Mouse (Mus musculus) limb, embryonic 10.5 days (tissue): ENCODE results near the gene Phldb1. TPM values are rescaled to one million over a fixed set of nuclear protein-coding genes. Genes with fewer than 3 reads are reported as not detected.
"Not testable (repeated sequence)": the region's sequence is repeated elsewhere in the genome, so short reads cannot be mapped to it uniquely, and the experiment has no call there.

Experiments used
- DNase-seq: peaks from one replicate; pipeline ENCODE4 v3.0.0-alpha.2; 2017; ENCODE audit warnings: low spot score
- H3K27ac ChIP-seq: fragments of 300-500 bp; sonication (generic); 2 replicates; pipeline ENCODE4 v1.5.1; 2016; ENCODE audit warnings: mild to moderate bottlenecking
- H3K27me3 ChIP-seq: fragments of 300-500 bp; sonication (generic); 2 replicates; pipeline ENCODE4 v1.6.1; 2016; ENCODE audit warnings: low read depth, mild to moderate bottlenecking; ENCODE audit not compliant: poor library complexity, severe bottlenecking
- H3K36me3 ChIP-seq: fragments of 300-500 bp; sonication (generic); 2 replicates; pipeline ENCODE4 v1.6.1; 2016; ENCODE audit warnings: mild to moderate bottlenecking, moderate library complexity
- H3K4me1 ChIP-seq: fragments of 300-500 bp; sonication (generic); 2 replicates; pipeline ENCODE4 v1.6.1; 2016
- H3K4me3 ChIP-seq: fragments of 300-500 bp; sonication (generic); 2 replicates; pipeline ENCODE4 v1.5.1; 2016; ENCODE audit warnings: mild to moderate bottlenecking, moderate library complexity
- H3K9me3 ChIP-seq: fragments of 300-500 bp; sonication (generic); replicated peaks from 2 replicates; pipeline ENCODE4 v1.6.1; 2016; ENCODE audit warnings: mild to moderate bottlenecking
- WGBS: fragments of 180-500 bp; shearing (Covaris S2); methylation state at CpG from one replicate; pipeline ENCODE4 v1.1.7; 2016; 5-methylcytosine and 5-hydroxymethylcytosine counted together
- polyA plus RNA-seq: library from polyadenylated mRNA; unstranded; fragments of >200 nt; fragmentation: Nextera tagmentation; extraction: Ambion mirVana; gene quantifications from 2 replicates; pipeline ENCODE4 v1.2.1, GENCODE M21; 2016

The Phldb1 gene
- polyA plus RNA-seq, 1 experiment from 2014 or later: 55.9 TPM

DNA sequence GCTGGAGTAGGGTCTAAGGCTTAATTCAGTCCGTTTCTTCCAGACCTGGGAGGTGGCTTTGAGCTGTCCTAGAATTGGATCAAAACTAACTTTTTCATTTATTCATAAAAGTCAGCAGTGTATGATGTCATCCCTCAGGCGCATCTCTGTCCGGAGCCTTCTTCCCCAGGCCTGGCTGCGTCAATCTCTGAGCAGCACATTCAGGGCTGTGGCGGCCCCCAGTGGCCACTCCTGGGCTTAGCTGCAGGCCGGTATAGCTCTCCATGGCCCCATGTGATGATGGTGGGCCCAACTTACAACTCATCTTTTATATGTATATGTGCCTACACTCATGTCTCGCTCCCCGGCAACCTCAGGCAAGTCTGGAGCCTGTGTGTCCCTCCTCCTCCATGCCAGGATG, 83.0 kb downstream of the Phldb1 start:
- no peaks in the 10 kb centered on the region for H3K36me3 ChIP-seq
- H3K4me1 ChIP-seq: peaks cover 14% of the 10 kb centered on the region
- no peak overlapping the region for H3K4me3 ChIP-seq
- no peak overlapping the region for H3K27ac ChIP-seq
- H3K27me3 ChIP-seq: 0 out of 2 replicates have a peak, but pooled peaks cover 3% of the 10 kb centered on the region
- H3K9me3 ChIP-seq: no peaks in the 10 kb centered on the region
- peak; percentile 66 for DNase-seq
- WGBS: 18% methylated on average over 8 of the region's 8 CpGs

GRCm38 (mm10) chr9:44648881-44649281, 86.1 kb downstream of the Phldb1 start:
- H3K36me3 ChIP-seq: no peaks in the 10 kb centered on the region
- 81% methylated on average over 7 of the region's 7 CpGs for WGBS
- 0 out of 2 replicates have a peak, but pooled peaks cover 3% of the 10 kb centered on the region for H3K27me3 ChIP-seq
- H3K27ac ChIP-seq: no peak overlapping the region
- H3K9me3 ChIP-seq: no peaks in the 10 kb centered on the region
- no peak overlapping the region for H3K4me3 ChIP-seq
- H3K4me1 ChIP-seq: peaks cover 14% of the 10 kb centered on the region; the same call in 1 of the 2 replicates
- no peak for DNase-seq

GRCm38 (mm10) chr9:44647656-44648055, 87.3 kb downstream of the Phldb1 start:
- no peak overlapping the region for H3K4me3 ChIP-seq
- H3K27ac ChIP-seq: no peak overlapping the region
- 0 out of 2 replicates have a peak, but pooled peaks cover 2% of the 10 kb centered on the region for H3K9me3 ChIP-seq
- DNase-seq: no peak
- H3K36me3 ChIP-seq: no peaks in the 10 kb centered on the region
- H3K4me1 ChIP-seq: peaks cover 14% of the 10 kb centered on the region; the same call in 1 of the 2 replicates
- WGBS: 84% methylated on average over 4 of the region's 4 CpGs
- 0 out of 2 replicates have a peak, but pooled peaks cover 3% of the 10 kb centered on the region for H3K27me3 ChIP-seq

- H3K27ac ChIP-seq: no peak overlapping the region
- DNase-seq: no peak
- H3K4me3 ChIP-seq: no peak overlapping the region
- 93% methylated on average over 8 of the region's 8 CpGs for WGBS
- H3K4me1 ChIP-seq: peaks cover 14% of the 10 kb centered on the region; the same call in 1 of the 2 replicates
- H3K9me3 ChIP-seq: 0 out of 2 replicates have a peak, but pooled peaks cover 2% of the 10 kb centered on the region
- H3K27me3 ChIP-seq: 0 out of 2 replicates have a peak, but pooled peaks cover 3% of the 10 kb centered on the region
- H3K36me3 ChIP-seq: no peaks in the 10 kb centered on the region
Observed at GRCm38 (mm10) chr9:44647026-44647425, 88.0 kb downstream of the Phldb1 start.

DNA sequence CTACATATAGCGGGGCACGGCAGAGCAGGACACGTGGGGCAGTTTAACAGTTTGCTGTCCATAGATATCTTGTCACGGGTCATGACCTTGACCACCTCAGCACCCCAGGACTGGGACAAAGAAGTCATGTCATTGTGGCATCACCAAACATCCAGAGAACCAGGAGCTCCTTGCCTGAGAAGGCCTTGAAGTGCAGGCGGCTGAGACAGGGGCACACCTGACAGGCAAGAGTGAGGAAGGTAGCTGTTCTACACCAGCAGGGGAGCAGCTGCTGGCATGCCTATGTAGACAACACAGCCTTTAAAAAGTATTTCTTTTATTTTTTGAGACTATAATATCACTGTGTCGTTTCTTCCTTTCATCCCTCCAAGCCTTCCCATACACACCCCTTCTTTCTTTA, 88.6 kb downstream of the Phldb1 start:
- Histone ChIP-seq H3K27me3 (0 out of 2 replicates have a peak, but pooled peaks cover 3% of the 10 kb centered on the region), H3K4me1 (peaks cover 14% of the 10 kb centered on the region; the same call in 1 of the 2 replicates), H3K27ac (no peak overlapping the region), H3K36me3 (no peaks in the 10 kb centered on the region), H3K4me3 (no peak overlapping the region), H3K9me3 (0 out of 2 replicates have a peak, but pooled peaks cover 2% of the 10 kb centered on the region)
- 89% methylated on average over 6 of the region's 6 CpGs for WGBS
- DNase-seq: no peak

- peaks cover under 1% of the 10 kb centered on the region for H3K36me3 ChIP-seq
- 67% methylated on average over 15 of the region's 15 CpGs for WGBS
Observed at GRCm38 (mm10) chr9:44645924-44646323, 89.1 kb downstream of the Phldb1 start.

GRCm38 (mm10) chr9:44645481-44645880, 89.5 kb downstream of the Phldb1 start:
- H3K27me3 ChIP-seq: 0 out of 2 replicates have a peak, but pooled peaks cover 3% of the 10 kb centered on the region
- H3K27ac ChIP-seq: no peak overlapping the region
- peaks cover 5% of the 10 kb centered on the region for H3K36me3 ChIP-seq
- DNase-seq: no peak
- peaks cover 14% of the 10 kb centered on the region; the same call in 1 of the 2 replicates for H3K4me1 ChIP-seq
- 0 out of 2 replicates have a peak, but pooled peaks cover 2% of the 10 kb centered on the region for H3K9me3 ChIP-seq
- WGBS: 86% methylated on average over 5 of the region's 5 CpGs
- H3K4me3 ChIP-seq: no peak overlapping the region

More at GRCm38 (mm10) chr9:44645924-44646323, 89.1 kb downstream of the Phldb1 start:
- Histone ChIP-seq H3K9me3 (0 out of 2 replicates have a peak, but pooled peaks cover 2% of the 10 kb centered on the region), H3K4me1 (peaks cover 14% of the 10 kb centered on the region; the same call in 1 of the 2 replicates), H3K27ac (no peak overlapping the region), H3K4me3 (no peak overlapping the region), H3K27me3 (0 out of 2 replicates have a peak, but pooled peaks cover 3% of the 10 kb centered on the region)
- no peak for DNase-seq

GRCm38 (mm10) chr9:44644186-44644585, 90.8 kb downstream of the Phldb1 start:
- 86% methylated on average over 2 of the region's 2 CpGs for WGBS
- DNase-seq: no peak
- H3K4me1 ChIP-seq: peaks cover 12% of the 10 kb centered on the region; the same call in 1 of the 2 replicates

GRCm38 (mm10) chr9:44643103-44643502, 91.9 kb downstream of the Phldb1 start:
- Histone ChIP-seq H3K27me3 (no peaks in the 10 kb centered on the region), H3K27ac (no peak overlapping the region), H3K36me3 (peaks cover 28% of the 10 kb centered on the region), H3K9me3 (0 out of 2 replicates have a peak, but pooled peaks cover 2% of the 10 kb centered on the region), H3K4me3 (no peak overlapping the region), H3K4me1 (0 out of 2 replicates have a peak, but pooled peaks cover 7% of the 10 kb centered on the region)
- WGBS: 97% methylated on average over 7 of the region's 7 CpGs
- no peak for DNase-seq

More at GRCm38 (mm10) chr9:44644186-44644585, 90.8 kb downstream of the Phldb1 start:
- no peak overlapping the region for H3K27ac ChIP-seq
- H3K36me3 ChIP-seq: peaks cover 18% of the 10 kb centered on the region
- H3K9me3 ChIP-seq: 0 out of 2 replicates have a peak, but pooled peaks cover 2% of the 10 kb centered on the region
- 0 out of 2 replicates have a peak, but pooled peaks cover under 1% of the 10 kb centered on the region for H3K27me3 ChIP-seq
- H3K4me3 ChIP-seq: no peak overlapping the region

DNA sequence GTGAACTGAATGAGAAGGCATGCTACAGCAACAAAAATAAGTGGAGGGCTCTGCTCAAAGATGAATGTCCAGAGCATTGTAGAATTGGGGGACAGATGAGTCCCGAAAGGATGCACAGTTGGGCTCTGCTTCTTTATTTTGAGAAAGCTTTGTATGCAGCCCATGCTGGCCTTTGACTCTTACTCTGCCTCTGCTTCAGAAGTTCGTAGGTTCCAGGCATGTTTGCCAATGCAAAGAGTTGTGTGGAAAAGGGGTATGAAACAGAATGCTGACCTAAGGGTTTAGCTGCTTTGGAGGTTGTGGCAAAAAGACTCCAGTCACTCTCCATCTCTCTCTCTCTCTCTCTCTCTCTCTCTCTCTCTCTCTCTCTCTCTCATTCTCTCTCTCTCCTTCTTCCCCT, 93.4 kb downstream of the Phldb1 start:
- Histone ChIP-seq H3K27ac (no peak overlapping the region), H3K4me3 (no peak overlapping the region), H3K36me3 (peaks cover 42% of the 10 kb centered on the region), H3K9me3 (0 out of 2 replicates have a peak, but pooled peaks cover 2% of the 10 kb centered on the region), H3K27me3 (no peaks in the 10 kb centered on the region), H3K4me1 (0 out of 2 replicates have a peak, but pooled peaks cover 7% of the 10 kb centered on the region)
- 92% methylated on average over 2 of the region's 2 CpGs for WGBS
- peak; percentile 27 for DNase-seq

DNA sequence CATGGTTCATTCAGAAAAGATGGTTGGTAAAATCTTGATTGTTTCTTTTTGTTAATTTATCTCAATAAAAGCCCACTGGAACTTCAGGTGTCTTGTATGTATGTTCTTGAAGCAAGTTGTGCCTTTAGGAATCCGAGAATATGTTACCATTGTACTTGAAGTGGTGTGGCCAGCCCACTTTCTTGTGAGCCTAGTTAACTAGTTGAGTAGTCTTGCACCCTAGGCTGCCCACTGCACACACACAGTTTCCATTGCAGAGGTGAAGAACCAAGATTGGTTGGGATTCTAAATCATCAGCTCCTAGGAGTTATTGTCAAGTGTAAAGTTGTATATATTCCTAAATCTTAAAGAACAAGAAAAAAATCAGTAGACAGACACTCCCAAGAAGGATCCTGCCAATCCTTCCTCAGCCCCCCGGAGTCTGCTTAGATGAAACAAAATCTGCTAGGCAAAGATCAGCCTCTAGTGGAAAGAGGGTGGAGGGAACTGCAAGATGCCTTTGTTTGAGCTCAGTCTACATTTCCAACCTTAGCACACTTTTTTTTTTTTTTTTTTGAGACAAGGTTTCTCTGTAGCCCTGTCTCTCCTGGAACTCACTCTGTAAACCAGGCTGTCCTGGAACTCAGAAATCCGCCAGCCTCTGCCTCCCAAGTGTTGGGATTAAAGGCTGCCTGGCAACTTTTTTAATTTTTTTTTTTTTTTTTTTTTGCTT, 94.2 kb downstream of the Phldb1 start:
- peaks cover 50% of the 10 kb centered on the region for H3K36me3 ChIP-seq
- no peak overlapping the region for H3K4me3 ChIP-seq
- H3K27me3 ChIP-seq: no peaks in the 10 kb centered on the region
- H3K27ac ChIP-seq: no peak overlapping the region
- peak; percentile 22 for DNase-seq
- 0 out of 2 replicates have a peak, but pooled peaks cover under 1% of the 10 kb centered on the region for H3K4me1 ChIP-seq
- H3K9me3 ChIP-seq: 0 out of 2 replicates have a peak, but pooled peaks cover 2% of the 10 kb centered on the region
- WGBS: 87% methylated on average over 3 of the region's 3 CpGs

GRCm38 (mm10) chr9:44640028-44640427, 95.0 kb downstream of the Phldb1 start:
- not testable (repeated sequence) for H3K4me1 ChIP-seq, H3K27me3 ChIP-seq, H3K9me3 ChIP-seq, H3K4me3 ChIP-seq, H3K27ac ChIP-seq, DNase-seq
- WGBS: 91% methylated on average over 1 of the region's 1 CpGs
- H3K36me3 ChIP-seq: peaks cover 57% of the 10 kb centered on the region

DNA sequence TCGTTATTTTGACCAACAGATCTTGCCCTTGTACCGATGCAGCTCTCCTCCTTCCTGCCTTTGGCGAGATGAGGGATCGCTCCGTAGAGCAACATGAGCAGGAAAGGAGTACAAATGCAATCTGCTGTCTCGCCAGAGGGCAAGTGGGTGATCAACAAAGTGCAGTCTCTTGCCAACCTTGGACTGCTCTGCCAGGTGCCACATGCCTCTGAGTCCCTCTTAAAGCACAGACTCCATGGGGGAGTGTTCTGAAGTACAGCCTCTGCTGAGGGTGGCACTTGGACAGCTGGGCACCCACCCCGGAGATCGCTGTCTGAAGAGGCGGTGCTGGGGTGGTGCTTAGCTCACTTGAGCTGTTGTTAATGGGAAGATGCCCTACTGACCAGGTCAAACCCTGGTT, 96.3 kb downstream of the Phldb1 start:
- not testable (repeated sequence) for DNase-seq, H3K27ac ChIP-seq, H3K4me1 ChIP-seq, H3K4me3 ChIP-seq, H3K27me3 ChIP-seq, H3K9me3 ChIP-seq
- 93% methylated on average over 9 of the region's 9 CpGs for WGBS
- H3K36me3 ChIP-seq: peaks cover 70% of the 10 kb centered on the region
